10 mouse cellular contexts compared by ENCODE assay signal in genomic region chr4:40064457-40064836, GRCm38 (mm10).
A peak's percentile ranks its signal among the peaks of the same experiment; 100 is the strongest.
DNase-seq lines count a peak whose midpoint lies in the region; ATAC-seq lines count a peak whose summit lies in the region.
"Had no signal": no experiment of that assay in that cellular context is flagged by ENCODE, and none has a peak within 500 bp of the region (broad histone marks: within the 10 kb centered on the region; RNA-seq: fewer than 3 reads in every experiment).

No protein-coding gene starts in this region.

- H3K4me2 ChIP-seq in embryonic facial prominence, embryonic 14.5 days (ENCODE audit: low read depth, low read length), result no peak overlapping the region
- no peak overlapping the region for H3K4me2 ChIP-seq in hindbrain, embryonic 15.5 days
- H3K4me2 ChIP-seq: liver, embryonic 15.5 days had no signal

- no peaks in the 10 kb centered on the region for H3K4me1 ChIP-seq in embryonic facial prominence, embryonic 14.5 days (ENCODE audit: control insufficient read depth, insufficient read depth, low read length)
- H3K4me1 ChIP-seq in hindbrain, embryonic 15.5 days (replicated peaks), result no peaks in the 10 kb centered on the region; the same call in 1 of the 2 replicates
- H3K4me1 ChIP-seq: liver, embryonic 15.5 days had no signal

- no peaks in the 10 kb centered on the region for H3K9me3 ChIP-seq in embryonic facial prominence, embryonic 14.5 days (ENCODE audit: control insufficient read depth, low read length)
- no peaks in the 10 kb centered on the region for H3K9me3 ChIP-seq in hindbrain, embryonic 15.5 days
- H3K9me3 ChIP-seq: liver, embryonic 15.5 days had no signal

- no peak overlapping the region for H3K4me3 ChIP-seq in embryonic facial prominence, embryonic 14.5 days (ENCODE audit: low read depth, low read length)
- H3K4me3 ChIP-seq in hindbrain, embryonic 15.5 days, result no peak overlapping the region
- H3K4me3 ChIP-seq: liver, embryonic 15.5 days had no signal

- no peaks in the 10 kb centered on the region for H3K36me3 ChIP-seq in embryonic facial prominence, embryonic 14.5 days (ENCODE audit: control insufficient read depth, insufficient read depth, low read length)
- H3K36me3 ChIP-seq in hindbrain, embryonic 15.5 days, result no peaks in the 10 kb centered on the region
- H3K36me3 ChIP-seq: liver, embryonic 15.5 days had no signal

- H3K27ac ChIP-seq in embryonic facial prominence, embryonic 14.5 days (replicated peaks; ENCODE audit: low read depth, low read length), result no peak overlapping the region
- 0 out of 2 replicates have a peak overlapping the region, but pooled peaks have one; percentile 42 for H3K27ac ChIP-seq in hindbrain, embryonic 15.5 days (replicated peaks)
- H3K27ac ChIP-seq: liver, embryonic 15.5 days had no signal

- DNase-seq in heart, adult 11 months, result peak; percentile 72
- DNase-seq in heart, adult 9 months (ENCODE audit: low spot score in 2 of 2), result no peak
- DNase-seq in A20 (ENCODE audit: low read depth, low spot score), result peak; percentile 74
- DNase-seq in embryonic facial prominence, embryonic 14.5 days (ENCODE audit: low spot score), result peak; percentile 22
- DNase-seq in lung, postnatal 25 days (ENCODE audit: low spot score), result no peak
- no peak for DNase-seq in natural killer cell, adult 2 months (ENCODE audit: low spot score in 2 of 2)
- DNase-seq: right cerebral cortex, postnatal 14 days had no signal

- ATAC-seq in embryonic facial prominence, embryonic 14.5 days (ENCODE audit: low read depth), result no peak; the same call in 1 of the 2 replicates
- peak; percentile 91 for ATAC-seq in hindbrain, embryonic 15.5 days (ENCODE audit: low FRiP score, low read depth)
- ATAC-seq in erythroid progenitor cell, adult 5-6 weeks (replicated peaks; ENCODE audit: low FRiP score, poor library complexity, severe bottlenecking), result no peak

- no peak overlapping the region for H3K9ac ChIP-seq in embryonic facial prominence, embryonic 14.5 days (ENCODE audit: low read depth, low read length)
- no peak overlapping the region for H3K9ac ChIP-seq in hindbrain, embryonic 15.5 days
- H3K9ac ChIP-seq: liver, embryonic 15.5 days had no signal

- H3K27me3 ChIP-seq in embryonic facial prominence, embryonic 14.5 days (replicated peaks; ENCODE audit: control insufficient read depth, insufficient read depth, low read length), result no peaks in the 10 kb centered on the region
- H3K27me3 ChIP-seq in hindbrain, embryonic 15.5 days, result no peaks in the 10 kb centered on the region
- H3K27me3 ChIP-seq: liver, embryonic 15.5 days had no signal

- 63% methylated on average over 9 of the region's 9 CpGs for WGBS in embryonic facial prominence, embryonic 14.5 days
- 44% methylated on average over 9 of the region's 9 CpGs for WGBS in hindbrain, embryonic 15.5 days

Comparison
In these comparisons a context has a peak if more than half of its experiments do, and no peak if none do; other contexts are left out.
1. DNase-seq: peak in heart, adult 11 months (single experiment), A20 (single experiment) and embryonic facial prominence, embryonic 14.5 days (single experiment); none in heart, adult 9 months (0 of 2), lung, postnatal 25 days (single experiment) and natural killer cell, adult 2 months (0 of 2).